20 mouse cellular contexts compared by ENCODE assay signal in the genomic region with DNA sequence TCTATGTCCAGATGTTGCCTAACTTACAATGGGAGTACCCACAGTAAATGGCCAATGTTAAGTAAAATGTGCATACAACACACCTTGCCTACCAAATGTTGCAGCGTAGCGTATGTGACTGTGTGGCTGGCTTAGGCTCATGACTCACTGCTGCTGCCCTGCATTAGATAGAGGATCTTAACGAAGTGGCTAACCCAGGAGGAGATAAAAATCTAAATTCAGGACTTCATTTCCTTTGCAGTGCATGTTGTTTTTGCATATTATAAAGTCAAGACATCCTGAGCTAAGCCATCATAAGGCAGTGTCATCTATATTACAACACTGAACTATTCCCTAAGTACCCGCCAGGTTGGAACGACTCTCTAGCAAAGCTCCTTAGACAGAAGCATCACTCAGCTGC. TPM values are rescaled to one million over a fixed set of nuclear protein-coding genes. Genes with fewer than 3 reads are reported as not detected.
DNase-seq lines count a peak whose midpoint lies in the region; ATAC-seq and TF ChIP-seq lines count a peak whose summit lies in the region.
"Had no signal": no experiment of that assay in that cellular context is flagged by ENCODE, and none has a peak within 500 bp of the region (broad histone marks: within the 10 kb centered on the region; RNA-seq: fewer than 3 reads in every experiment).

No protein-coding gene starts in this region.

- H3K36me3 ChIP-seq in midbrain, embryonic 11.5 days (ENCODE audit: control insufficient read depth, insufficient read depth, low read length), result peaks cover 33% of the 10 kb centered on the region
- peaks cover 82% of the 10 kb centered on the region for H3K36me3 ChIP-seq in midbrain, embryonic 13.5 days

- TF ChIP-seq CTCF in left cerebral cortex, adult 2 months (IDR thresholded peaks at IDR 0.05), result no peak

- H3K4me2 ChIP-seq in midbrain, embryonic 11.5 days, result no peak overlapping the region
- H3K4me2 ChIP-seq in midbrain, embryonic 13.5 days (replicated peaks), result no peak overlapping the region
- H3K4me2 ChIP-seq: embryonic facial prominence, embryonic 12.5 days; forebrain, embryonic 13.5 days; forebrain, embryonic 15.5 days had no signal

- H3K27me3 ChIP-seq in midbrain, embryonic 11.5 days (ENCODE audit: control insufficient read depth, insufficient read depth, low read length), result no peaks in the 10 kb centered on the region
- H3K27me3 ChIP-seq in midbrain, embryonic 13.5 days, result no peaks in the 10 kb centered on the region
- H3K27me3 ChIP-seq: embryonic facial prominence, embryonic 12.5 days; forebrain, embryonic 13.5 days; forebrain, embryonic 15.5 days; Patski had no signal

- intact Hi-C loops in left cerebral cortex, adult 2 months (cut with DNase I), result loop anchor here (5.0 kb wide), 1 partner anchor 36 kb away; no protein-coding TSS in a partner anchor

- no peak overlapping the region for H3K9ac ChIP-seq in midbrain, embryonic 11.5 days (ENCODE audit: low read length)
- H3K9ac ChIP-seq in midbrain, embryonic 13.5 days (replicated peaks), result no peak overlapping the region
- H3K9ac ChIP-seq: embryonic facial prominence, embryonic 12.5 days; forebrain, embryonic 13.5 days; forebrain, embryonic 15.5 days; forebrain, postnatal 0 days had no signal

- H3K9me3 ChIP-seq in midbrain, embryonic 11.5 days (ENCODE audit: control insufficient read depth, low read length), result no peaks in the 10 kb centered on the region; the same call in 1 of the 2 replicates
- H3K9me3 ChIP-seq in midbrain, embryonic 13.5 days, result peaks cover 1% of the 10 kb centered on the region; the same call in 1 of the 2 replicates
- H3K9me3 ChIP-seq: forebrain, embryonic 15.5 days had no signal

- 96% methylated on average over 5 of the region's 5 CpGs for WGBS in midbrain, embryonic 11.5 days
- 96% methylated on average over 5 of the region's 5 CpGs for WGBS in midbrain, embryonic 13.5 days

- H3K4me3 ChIP-seq in midbrain, embryonic 11.5 days (ENCODE audit: low read depth, low read length), result no peak overlapping the region
- no peak overlapping the region for H3K4me3 ChIP-seq in midbrain, embryonic 13.5 days (replicated peaks)
- H3K4me3 ChIP-seq in left cerebral cortex, adult 2 months, result no peak overlapping the region
- H3K4me3 ChIP-seq: embryonic facial prominence, embryonic 10.5 days; embryonic facial prominence, embryonic 12.5 days; forebrain, embryonic 13.5 days; forebrain, embryonic 15.5 days had no signal

- no peak overlapping the region for H3K27ac ChIP-seq in midbrain, embryonic 11.5 days (ENCODE audit: low read depth, low read length)
- H3K27ac ChIP-seq in midbrain, embryonic 13.5 days, result no peak overlapping the region
- no peak overlapping the region for H3K27ac ChIP-seq in left cerebral cortex, adult 2 months
- H3K27ac ChIP-seq: embryonic facial prominence, embryonic 10.5 days; embryonic facial prominence, embryonic 12.5 days; forebrain, embryonic 13.5 days; forebrain, embryonic 15.5 days had no signal

- peak; percentile 77 for DNase-seq in midbrain, embryonic 11.5 days (ENCODE audit: low spot score, missing footprints)
- DNase-seq in left cerebral cortex, adult 2 months (ENCODE audit: extremely low spot score in 1 of 2, low spot score in 2 of 2), result no peak
- DNase-seq in kidney, postnatal 25 days, result no peak
- DNase-seq: adrenal gland, adult 8-10 months; adrenal gland, postnatal 14 days; adrenal gland, postnatal 36 days; cerebellum, adult 11-12 months; cerebellum, adult 2 months; cerebellum, adult 9-10 months; cerebellum, postnatal 10 days; cerebellum, postnatal 25 days; forebrain, postnatal 0 days had no signal

- no peak for ATAC-seq in midbrain, embryonic 11.5 days (ENCODE audit: low FRiP score)
- no peak for ATAC-seq in midbrain, embryonic 13.5 days
- peak; percentile 30; the same call in 1 of the 2 replicates for ATAC-seq in megakaryocyte, adult 5-6 weeks (ENCODE audit: poor library complexity, severe bottlenecking)
- ATAC-seq: activated CD4-positive, CD25-positive, alpha-beta regulatory T cell, adult 4 months; forebrain, embryonic 13.5 days; forebrain, embryonic 15.5 days; forebrain, postnatal 0 days; Patski had no signal

- no peaks in the 10 kb centered on the region for H3K4me1 ChIP-seq in midbrain, embryonic 11.5 days (ENCODE audit: control insufficient read depth, insufficient read depth, low read length)
- no peaks in the 10 kb centered on the region for H3K4me1 ChIP-seq in midbrain, embryonic 13.5 days (replicated peaks)
- H3K4me1 ChIP-seq: embryonic facial prominence, embryonic 10.5 days; embryonic facial prominence, embryonic 12.5 days; forebrain, embryonic 13.5 days; forebrain, embryonic 15.5 days had no signal

RNA-seq across cellular contexts. Expression of a gene that starts 7.5 kb away (rescaled TPM):
- polyA plus RNA-seq in midbrain, embryonic 11.5 days (2014; fragmentation: Nextera tagmentation; extraction: Ambion mirVana), result 489 and 490 TPM in 2 replicates
- polyA plus RNA-seq in midbrain, embryonic 13.5 days (2015; fragmentation: Nextera tagmentation; extraction: Ambion mirVana), result 416 and 422 TPM in 2 replicates
- 322 and 367 TPM in 2 replicates for total RNA-seq in megakaryocyte, adult 5-6 weeks (2015)
- 252 and 280 TPM in 2 replicates for total RNA-seq in megakaryocyte, adult 5-6 weeks (2017)
- total RNA-seq in left cerebral cortex, adult 2 months (2021), result 100 to 1,000 TPM in 1 of 2 experiments, 10 to 100 TPM in 1; 98.8 to 103 TPM

RNA-seq across cellular contexts. Expression of a gene that starts 13.9 kb away (rescaled TPM):
- 117 and 140 TPM in 2 replicates for polyA plus RNA-seq in midbrain, embryonic 11.5 days (2014; fragmentation: Nextera tagmentation; extraction: Ambion mirVana)
- 86.2 and 94.2 TPM in 2 replicates for polyA plus RNA-seq in midbrain, embryonic 13.5 days (2015; fragmentation: Nextera tagmentation; extraction: Ambion mirVana)
- 142 and 161 TPM in 2 replicates for total RNA-seq in megakaryocyte, adult 5-6 weeks (2015)
- 82.5 and 85.9 TPM in 2 replicates for total RNA-seq in megakaryocyte, adult 5-6 weeks (2017)
- total RNA-seq in left cerebral cortex, adult 2 months (2021), result 10 to 100 TPM; 52.5 to 60.5 TPM
